Mouse (Mus musculus) CH12.LX (cell line): ENCODE data around the gene Qprt. TPM values are rescaled to one million over a fixed set of nuclear protein-coding genes. Genes with fewer than 3 reads are reported as not detected.

Experiments
- DNase-seq: peaks from one replicate; pipeline ENCODE4 v3.0.0-alpha.2; 2013; ENCODE audit errors: extremely low read depth
- H3K27ac ChIP-seq: 2 replicates; pipeline ENCODE4 v1.5.1; 2012; ENCODE audit warnings: low read depth, mild to moderate bottlenecking, control low read depth, moderate library complexity; ENCODE audit not compliant: insufficient read depth
- H3K27me3 ChIP-seq: replicated peaks from 2 replicates; pipeline ENCODE3; 2012; ENCODE audit warnings: inconsistent platforms
- H3K36me3 ChIP-seq, 2 experiments: replicated peaks in 1 of 2; 2 replicates each; pipeline versions ENCODE3 to v1.6.1; 2012; ENCODE audit warnings: inconsistent platforms in 1 of 2, low read length in 1 of 2, mild to moderate bottlenecking in 1 of 2, mixed read lengths in 1 of 2, moderate library complexity in 1 of 2; ENCODE audit not compliant: control insufficient read depth in 1 of 2, insufficient read depth in 1 of 2
- H3K4me1 ChIP-seq, 2 experiments: 2 replicates each; pipeline ENCODE4 v1.6.1; 2012; ENCODE audit warnings: inconsistent platforms in 1 of 2, moderate library complexity in 1 of 2; ENCODE audit not compliant: insufficient read depth in 2 of 2, control insufficient read depth in 1 of 2
- H3K4me2 ChIP-seq: 2 replicates; pipeline ENCODE4 v1.6.1; 2012; ENCODE audit warnings: low read depth, mild to moderate bottlenecking, control low read depth; ENCODE audit not compliant: poor library complexity, insufficient read depth, severe bottlenecking
- H3K4me3 ChIP-seq, 3 experiments: fragments of 150-350 bp in 1 of 3; sonication (generic) in 1 of 3; replicated peaks in 1 of 3; 2 replicates each; pipeline versions ENCODE3 to v1.5.1; 2011 to 2012; ENCODE audit warnings: low read depth in 2 of 3, low read length in 2 of 3, mild to moderate bottlenecking in 2 of 3, moderate library complexity in 2 of 3, control low read depth in 1 of 3, improper control_type of control experiment in 1 of 3, inconsistent platforms in 1 of 3, mixed read lengths in 1 of 3; ENCODE audit not compliant: poor library complexity in 1 of 3
- H3K79me2 ChIP-seq: replicated peaks from 2 replicates; pipeline ENCODE4 v1.6.1; 2012; ENCODE audit warnings: mild to moderate bottlenecking, moderate library complexity; ENCODE audit not compliant: control insufficient read depth, poor library complexity, insufficient read depth, severe bottlenecking; ENCODE audit errors: extremely low read depth
- H3K9ac ChIP-seq: 2 replicates; pipeline ENCODE4 v1.6.1; 2012; ENCODE audit warnings: low read depth, mild to moderate bottlenecking, control low read depth, moderate library complexity; ENCODE audit not compliant: insufficient read depth
- H3K9me3 ChIP-seq: replicated peaks from 2 replicates; pipeline ENCODE3; 2012; ENCODE audit warnings: low read length, inconsistent platforms, mixed read lengths
- BHLHE40 ChIP-seq: IDR thresholded peaks from 2 replicates; pipeline ENCODE4 v1.6.1; 2011; ENCODE audit warnings: mild to moderate bottlenecking, low read depth, low read length, improper control_type of control experiment
- CTCF ChIP-seq, 2 experiments: IDR thresholded peaks in 1 of 2; conservative IDR thresholded peaks in 1 of 2; 2 replicates each; pipeline ENCODE4 v1.5.1; 2011 to 2012; ENCODE audit warnings: low read depth in 2 of 2, low read length in 2 of 2, improper control_type of control experiment in 1 of 2, inconsistent platforms in 1 of 2, mild to moderate bottlenecking in 1 of 2, moderate library complexity in 1 of 2
- E2F4 ChIP-seq: IDR thresholded peaks from 2 replicates; pipeline ENCODE4 v1.6.1; 2011; ENCODE audit warnings: low read depth, low read length, improper control_type of control experiment; ENCODE audit not compliant: insufficient replicate concordance
- ELF1 ChIP-seq: IDR thresholded peaks from 2 replicates; pipeline ENCODE4 v1.6.1; 2014; ENCODE audit warnings: low read depth, mild to moderate bottlenecking, inconsistent platforms, low read length, improper control_type of control experiment
- ETS1 ChIP-seq: conservative IDR thresholded peaks from 2 replicates; pipeline ENCODE4 v1.6.1; 2012; ENCODE audit warnings: low read depth, mild to moderate bottlenecking, inconsistent platforms, low read length, improper control_type of control experiment, moderate library complexity
- GABPA ChIP-seq: IDR thresholded peaks from 2 replicates; pipeline ENCODE4 v1.6.1; 2012; ENCODE audit warnings: low read depth, low read length, improper control_type of control experiment, inconsistent platforms; ENCODE audit not compliant: insufficient replicate concordance
- HCFC1 ChIP-seq: IDR thresholded peaks from 2 replicates; pipeline ENCODE4 v1.6.1; 2012; ENCODE audit warnings: low read depth, mild to moderate bottlenecking, inconsistent platforms, low read length, improper control_type of control experiment
- JUND ChIP-seq: conservative IDR thresholded peaks from 2 replicates; pipeline ENCODE4 v1.6.1; 2011; ENCODE audit warnings: low read depth, low read length, improper control_type of control experiment
- MAFK ChIP-seq: IDR thresholded peaks from 2 replicates; pipeline ENCODE4 v1.6.1; 2011; ENCODE audit warnings: low read length, improper control_type of control experiment; ENCODE audit not compliant: insufficient replicate concordance
- MAX ChIP-seq: IDR thresholded peaks from 2 replicates; pipeline ENCODE4 v1.6.1; 2011; ENCODE audit warnings: low read length, improper control_type of control experiment
- MAZ ChIP-seq: IDR thresholded peaks from 2 replicates; pipeline ENCODE4 v1.6.1; 2012; ENCODE audit warnings: low read depth, mild to moderate bottlenecking, inconsistent platforms, low read length, improper control_type of control experiment, moderate library complexity
- MXI1 ChIP-seq: IDR thresholded peaks from 2 replicates; pipeline ENCODE4 v1.6.1; 2011; ENCODE audit warnings: mild to moderate bottlenecking, low read depth, low read length, improper control_type of control experiment
- MYC ChIP-seq: IDR thresholded peaks from 2 replicates; pipeline ENCODE4 v1.6.1; 2011; ENCODE audit warnings: low read depth, mild to moderate bottlenecking, improper control_type of control experiment, low read length
- NELFE ChIP-seq: IDR thresholded peaks from 2 replicates; pipeline ENCODE4 v1.6.1; 2011; ENCODE audit warnings: low read depth, low read length, improper control_type of control experiment
- POLR2A ChIP-seq: IDR thresholded peaks from 2 replicates; pipeline ENCODE4 v1.6.1; 2011; ENCODE audit warnings: low read depth, mild to moderate bottlenecking, improper control_type of control experiment, low read length
- RAD21 ChIP-seq: IDR thresholded peaks from 2 replicates; pipeline ENCODE4 v1.6.1; 2011; ENCODE audit warnings: low read depth, mild to moderate bottlenecking, low read length, improper control_type of control experiment, moderate library complexity
- SIN3A ChIP-seq: IDR thresholded peaks from 2 replicates; pipeline ENCODE4 v1.6.1; 2012; ENCODE audit warnings: low read length, improper control_type of control experiment, inconsistent platforms
- SMC3 ChIP-seq: IDR thresholded peaks from 2 replicates; pipeline ENCODE4 v1.6.1; 2011; ENCODE audit warnings: low read depth, low read length, improper control_type of control experiment
- TBP ChIP-seq: conservative IDR thresholded peaks from 2 replicates; pipeline ENCODE4 v1.6.1; 2011; ENCODE audit warnings: low read depth, low read length, improper control_type of control experiment
- UBTF ChIP-seq: IDR thresholded peaks from 2 replicates; pipeline ENCODE4 v1.6.1; 2012; ENCODE audit warnings: low read depth, mild to moderate bottlenecking, inconsistent platforms, low read length, improper control_type of control experiment, moderate library complexity
- ZC3H11A ChIP-seq: IDR thresholded peaks from 2 replicates; pipeline ENCODE4 v1.6.1; 2012; ENCODE audit warnings: low read depth, mild to moderate bottlenecking, inconsistent platforms, low read length, improper control_type of control experiment
- ZKSCAN1 ChIP-seq: IDR thresholded peaks from 2 replicates; pipeline ENCODE4 v1.6.1; 2012; ENCODE audit warnings: low read depth, inconsistent platforms, low read length, improper control_type of control experiment, borderline replicate concordance
- ZMIZ1 ChIP-seq: IDR thresholded peaks from 2 replicates; pipeline ENCODE4 v1.6.1; 2012; ENCODE audit warnings: low read depth, mild to moderate bottlenecking, inconsistent platforms, low read length, improper control_type of control experiment
- dilution Hi-C: fragments of 300-500 bp; cut with MboI; formaldehyde crosslinking; loops from 2 replicates; pipeline ENCODE4 v1.14.3; 2020; ENCODE audit warnings: low sequenced_read_pairs; ENCODE audit not compliant: extremely low pct_unique_long_range_greater_than_20kb, extremely low pct_ligation_motif_present
- in situ Hi-C: fragments of 300-500 bp; cut with MboI; formaldehyde crosslinking; loops from 3 replicates; pipeline ENCODE4 v1.14.3; 2019; ENCODE audit warnings: low sequenced_read_pairs, low pct_ligation_motif_present, low pct_unique_long_range_greater_than_20kb, mixed read lengths
- polyA plus RNA-seq: library from polyadenylated mRNA; unstranded; fragments of >175 nt; gene quantifications from 2 replicates; pipeline ENCODE4 v1.2.1, GENCODE M21; 2012; ENCODE audit warnings: low read depth; ENCODE audit not compliant: insufficient read length
- total RNA-seq, 2 experiments: library from RNA; depleted of rRNA; stranded (reverse); fragments of 300-350 nt in 1 of 2; fragments of >200 nt in 1 of 2; gene quantifications; 2 replicates each; pipeline ENCODE4 v1.2.3; 2012 to 2014

Gene Qprt
- total and polyA plus RNA-seq, 3 experiments: 0.14 to 0.30 TPM; not detected in 1

DNA sequence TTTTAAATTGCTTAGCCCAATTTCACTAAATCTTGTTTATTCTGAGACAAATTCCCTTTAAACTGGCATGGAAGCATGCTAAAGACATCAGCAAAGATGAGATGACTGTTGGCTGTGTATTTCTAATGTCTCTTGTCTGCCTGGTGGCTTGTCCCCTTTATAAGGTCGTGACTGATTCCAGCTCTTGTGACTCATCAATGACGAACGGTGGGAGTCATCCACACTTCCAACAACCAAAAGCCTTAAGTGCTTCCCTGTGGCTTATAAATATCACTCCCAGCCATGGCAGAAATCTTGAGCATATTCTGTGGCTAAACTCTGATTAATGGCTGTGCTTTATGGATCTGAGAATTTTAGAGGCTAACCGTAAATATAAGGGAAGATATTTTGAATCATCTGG is 55.7 kb downstream of the Qprt start:
- Histone ChIP-seq H3K27ac (no peak overlapping the region), H3K4me1 (peaks cover 0 to 6% of the 10 kb centered on the region in 2 experiments; a peak in 1 of 4 replicates), H3K9ac (no peak overlapping the region), H3K4me2 (no peak overlapping the region), H3K36me3 (no peaks in the 10 kb centered on the region), H3K4me3 (no peak overlapping the region), H3K27me3 (no peaks in the 10 kb centered on the region), H3K9me3 (no peaks in the 10 kb centered on the region), H3K79me2 (no peaks in the 10 kb centered on the region)
- in situ Hi-C loops (no loop called here), dilution Hi-C loops (no loop called here)
- DNase-seq: no peak
- TF ChIP-seq RAD21: no peak
- no peak for TF ChIP-seq ETS1
- no peak for TF ChIP-seq TBP
- TF ChIP-seq MYC: no peak
- no peak for TF ChIP-seq ZKSCAN1
- TF ChIP-seq GABPA: no peak
- TF ChIP-seq HCFC1: no peak
- TF ChIP-seq BHLHE40: no peak
- no peak for TF ChIP-seq MAX
- TF ChIP-seq ELF1: no peak
- TF ChIP-seq SIN3A: no peak
- TF ChIP-seq MAZ: no peak
- no peak for TF ChIP-seq MXI1
- no peak for TF ChIP-seq E2F4
- TF ChIP-seq POLR2A: no peak
- no peak for TF ChIP-seq ZC3H11A
- TF ChIP-seq JUND: no peak

DNA sequence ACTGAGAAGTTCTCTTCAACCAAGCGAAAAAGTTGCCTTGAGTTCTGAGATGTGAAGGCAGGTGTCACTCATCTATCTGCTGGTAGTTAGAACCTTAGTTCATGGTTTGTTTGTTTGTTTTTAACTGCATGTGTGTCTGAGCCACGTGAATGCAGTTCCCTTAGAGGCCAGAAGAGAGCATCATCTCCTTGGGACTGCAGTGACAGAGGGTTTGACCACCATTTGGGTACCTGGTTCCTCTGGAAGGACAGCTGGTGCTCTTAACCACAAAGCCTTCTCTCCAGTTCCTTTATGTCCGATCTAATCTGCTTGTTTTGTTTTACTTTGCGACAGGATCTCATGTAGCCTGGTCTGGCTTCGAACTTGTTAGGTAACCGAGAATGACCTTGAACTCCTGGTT is 56.5 kb downstream of the Qprt start:
- no peak overlapping the region for H3K4me2 ChIP-seq
- H3K27me3 ChIP-seq: no peaks in the 10 kb centered on the region
- in situ Hi-C loops: no loop called here

More for the DNA sequence above, 56.5 kb downstream of the Qprt start:
- Histone ChIP-seq H3K4me3 (no peak overlapping the region), H3K9me3 (no peaks in the 10 kb centered on the region)
- dilution Hi-C loops: no loop called here
- TF ChIP-seq SMC3: peak; percentile 31
- TF ChIP-seq CTCF (conservative IDR thresholded peaks at IDR 0.05 in 1 of 2, IDR thresholded peaks at IDR 0.05 in 1 of 2; ENCODE audit: low read depth in 2 of 2, low read length in 2 of 2): peak in 1 of 2 experiments; percentile 28; a peak in 2 of 4 replicates
- TF ChIP-seq SIN3A: no peak
- no peak for TF ChIP-seq MAFK
- no peak for TF ChIP-seq UBTF
- no peak for TF ChIP-seq NELFE
- TF ChIP-seq ZMIZ1: no peak
- TF ChIP-seq, all 38 proteins: peak for 2
- H3K79me2 ChIP-seq: no peaks in the 10 kb centered on the region
- no peaks in the 10 kb centered on the region for H3K36me3 ChIP-seq
- DNase-seq: no peak
- peaks cover 0 to 6% of the 10 kb centered on the region in 2 experiments; a peak in 1 of 4 replicates for H3K4me1 ChIP-seq
- H3K27ac ChIP-seq: no peak overlapping the region
- H3K9ac ChIP-seq: no peak overlapping the region

Other genes with a start within 250 kb of the Qprt start
Only the 20 nearest of the 27 such genes appear.
- gene Cdipt, start 146.3 kb downstream of the Qprt start, total RNA-seq (2012; rRNA removed): 72.8 and 86.2 TPM in 2 replicates
- 100 and 108 TPM in 2 replicates for gene Cdipt, start 146.3 kb downstream of the Qprt start, total RNA-seq (2014; rRNA removed)
- gene Cdipt, start 146.3 kb downstream of the Qprt start, polyA plus RNA-seq: 120 and 138 TPM in 2 replicates
- gene Cdiptos, start 146.1 kb downstream of the Qprt start, total RNA-seq (2012; rRNA removed): 0.46 and 0.47 TPM in 2 replicates
- not detected in 2 replicates for gene Cdiptos, start 146.1 kb downstream of the Qprt start, total RNA-seq (2014; rRNA removed)
- 0.31 and 0.97 TPM in 2 replicates for gene Cdiptos, start 146.1 kb downstream of the Qprt start, polyA plus RNA-seq
- 42.1 and 52.1 TPM in 2 replicates for gene Mvp, start 107.6 kb downstream of the Qprt start, total RNA-seq (2012; rRNA removed)
- 33.3 and 35.5 TPM in 2 replicates for gene Mvp, start 107.6 kb downstream of the Qprt start, total RNA-seq (2014; rRNA removed)
- 53.7 and 63.5 TPM in 2 replicates for gene Mvp, start 107.6 kb downstream of the Qprt start, polyA plus RNA-seq
- 0.25 and 0.30 TPM in 2 replicates for gene Pagr1b, start 105.7 kb downstream of the Qprt start, total RNA-seq (2012; rRNA removed)
- gene Pagr1b, start 105.7 kb downstream of the Qprt start, total RNA-seq (2014; rRNA removed): not detected in 2 replicates
- 2.8 and 6.6 TPM in 2 replicates for gene Pagr1b, start 105.7 kb downstream of the Qprt start, polyA plus RNA-seq
- gene Pagr1a, start 104.9 kb downstream of the Qprt start, total RNA-seq (2012; rRNA removed): 56.9 and 60.0 TPM in 2 replicates
- gene Pagr1a, start 104.9 kb downstream of the Qprt start, total RNA-seq (2014; rRNA removed): 12.0 and 24.9 TPM in 2 replicates
- gene Pagr1a, start 104.9 kb downstream of the Qprt start, polyA plus RNA-seq: 69.4 and 71.3 TPM in 2 replicates
- gene Gm42742, start 101.1 kb downstream of the Qprt start, total RNA-seq (2012; rRNA removed): 13.2 and 16.0 TPM in 2 replicates
- 37.1 and 45.1 TPM in 2 replicates for gene Gm42742, start 101.1 kb downstream of the Qprt start, total RNA-seq (2014; rRNA removed)
- gene Gm42742, start 101.1 kb downstream of the Qprt start, polyA plus RNA-seq: 6.1 and 14.9 TPM in 2 replicates
- not detected in 2 replicates for gene Prrt2, start 101.0 kb downstream of the Qprt start, total RNA-seq (2012; rRNA removed)
- 0.09 TPM in 1 of 2 replicates, not detected in the other for gene Prrt2, start 101.0 kb downstream of the Qprt start, total RNA-seq (2014; rRNA removed)
- gene Prrt2, start 101.0 kb downstream of the Qprt start, polyA plus RNA-seq: 1.2 TPM in 2 replicates
- 87.0 and 112 TPM in 2 replicates for gene Maz, start 95.2 kb downstream of the Qprt start, total RNA-seq (2012; rRNA removed)
- 84.5 and 91.2 TPM in 2 replicates for gene Maz, start 95.2 kb downstream of the Qprt start, total RNA-seq (2014; rRNA removed)
- 219 and 241 TPM in 2 replicates for gene Maz, start 95.2 kb downstream of the Qprt start, polyA plus RNA-seq
- gene Kif22, start 79.8 kb downstream of the Qprt start, total RNA-seq (2012; rRNA removed): 54.2 and 63.9 TPM in 2 replicates
- 58.1 and 65.0 TPM in 2 replicates for gene Kif22, start 79.8 kb downstream of the Qprt start, total RNA-seq (2014; rRNA removed)
- 81.4 and 86.2 TPM in 2 replicates for gene Kif22, start 79.8 kb downstream of the Qprt start, polyA plus RNA-seq
- not detected in 2 replicates for gene Zg16, start 34.9 kb downstream of the Qprt start, total RNA-seq (2012; rRNA removed)
- not detected in 2 replicates for gene Zg16, start 34.9 kb downstream of the Qprt start, total RNA-seq (2014; rRNA removed)
- not detected in 2 replicates for gene Zg16, start 34.9 kb downstream of the Qprt start, polyA plus RNA-seq
- gene AI467606, start 30.9 kb downstream of the Qprt start, total RNA-seq (2012; rRNA removed): 15.7 and 19.0 TPM in 2 replicates
- gene AI467606, start 30.9 kb downstream of the Qprt start, total RNA-seq (2014; rRNA removed): 18.6 and 26.4 TPM in 2 replicates
- 18.3 and 20.5 TPM in 2 replicates for gene AI467606, start 30.9 kb downstream of the Qprt start, polyA plus RNA-seq
- 14.4 and 16.3 TPM in 2 replicates for gene Spn, start 15.6 kb upstream of the Qprt start, total RNA-seq (2012; rRNA removed)
- 2.4 and 2.6 TPM in 2 replicates for gene Spn, start 15.6 kb upstream of the Qprt start, total RNA-seq (2014; rRNA removed)
- 3.3 and 3.6 TPM in 2 replicates for gene Spn, start 15.6 kb upstream of the Qprt start, polyA plus RNA-seq
- gene Cd2bp2, start 73.8 kb upstream of the Qprt start, total RNA-seq (2012; rRNA removed): 66.8 and 78.5 TPM in 2 replicates
- gene Cd2bp2, start 73.8 kb upstream of the Qprt start, total RNA-seq (2014; rRNA removed): 62.4 and 63.3 TPM in 2 replicates
- 57.4 and 72.8 TPM in 2 replicates for gene Cd2bp2, start 73.8 kb upstream of the Qprt start, polyA plus RNA-seq
- 25.9 and 28.0 TPM in 2 replicates for gene Tbc1d10b, start 86.2 kb upstream of the Qprt start, total RNA-seq (2012; rRNA removed)
- gene Tbc1d10b, start 86.2 kb upstream of the Qprt start, total RNA-seq (2014; rRNA removed): 17.9 and 18.2 TPM in 2 replicates
- gene Tbc1d10b, start 86.2 kb upstream of the Qprt start, polyA plus RNA-seq: 25.6 and 26.6 TPM in 2 replicates
- 3.0 and 4.2 TPM in 2 replicates for gene Mylpf, start 86.7 kb upstream of the Qprt start, total RNA-seq (2012; rRNA removed)
- 0.49 and 3.2 TPM in 2 replicates for gene Mylpf, start 86.7 kb upstream of the Qprt start, total RNA-seq (2014; rRNA removed)
- 4.1 and 5.2 TPM in 2 replicates for gene Mylpf, start 86.7 kb upstream of the Qprt start, polyA plus RNA-seq
- 17.4 and 18.8 TPM in 2 replicates for gene Zfp553, start 110.8 kb upstream of the Qprt start, total RNA-seq (2012; rRNA removed)
- 8.6 and 9.8 TPM in 2 replicates for gene Zfp553, start 110.8 kb upstream of the Qprt start, total RNA-seq (2014; rRNA removed)
- gene Zfp553, start 110.8 kb upstream of the Qprt start, polyA plus RNA-seq: 15.0 and 15.2 TPM in 2 replicates
- gene Sept1, start 110.9 kb upstream of the Qprt start, total RNA-seq (2012; rRNA removed): 73.8 and 92.3 TPM in 2 replicates
- 42.1 and 42.7 TPM in 2 replicates for gene Sept1, start 110.9 kb upstream of the Qprt start, total RNA-seq (2014; rRNA removed)
- gene Sept1, start 110.9 kb upstream of the Qprt start, polyA plus RNA-seq: 147 and 171 TPM in 2 replicates
- 26.5 and 29.8 TPM in 2 replicates for gene Zfp771, start 122.0 kb upstream of the Qprt start, total RNA-seq (2012; rRNA removed)
- gene Zfp771, start 122.0 kb upstream of the Qprt start, total RNA-seq (2014; rRNA removed): 23.9 and 27.0 TPM in 2 replicates
- gene Zfp771, start 122.0 kb upstream of the Qprt start, polyA plus RNA-seq: 34.7 and 35.5 TPM in 2 replicates
- 296 and 352 TPM in 2 replicates for gene Dctpp1, start 138.5 kb upstream of the Qprt start, total RNA-seq (2012; rRNA removed)
- gene Dctpp1, start 138.5 kb upstream of the Qprt start, total RNA-seq (2014; rRNA removed): 197 and 221 TPM in 2 replicates
- gene Dctpp1, start 138.5 kb upstream of the Qprt start, polyA plus RNA-seq: 197 and 210 TPM in 2 replicates
- 209 and 215 TPM in 2 replicates for gene Sephs2, start 151.8 kb upstream of the Qprt start, total RNA-seq (2012; rRNA removed)
- 203 and 223 TPM in 2 replicates for gene Sephs2, start 151.8 kb upstream of the Qprt start, total RNA-seq (2014; rRNA removed)
- 158 and 159 TPM in 2 replicates for gene Sephs2, start 151.8 kb upstream of the Qprt start, polyA plus RNA-seq